Mouse (Mus musculus) left cerebral cortex, postnatal 25 days (tissue): Measurements from ENCODE around the gene Ablim1. TPM values are rescaled to one million over a fixed set of nuclear protein-coding genes. Genes with fewer than 3 reads are reported as not detected.
A peak's percentile ranks its signal among the peaks of the same experiment; 100 is the strongest.

Experiments
- DNase-seq, 2 experiments: peaks; one replicate each; pipeline ENCODE4 v3.0.0; 2022; ENCODE audit warnings: low spot score in 2 of 2, mixed read lengths in 1 of 2
- intact Hi-C: fragments of 180-260 bp; cut with DNase I; formaldehyde crosslinking; loops from one replicate; pipeline ENCODE4 v1.15.1; 2025
- total RNA-seq, 2 experiments: library from RNA; stranded (reverse); gene quantifications; 2 replicates each; pipeline ENCODE4 v1.2.3; 2021

The Ablim1 gene
- total RNA-seq, 2 experiments from 2014 or later, result 106 to 113 TPM

- DNase-seq, result peak; percentile 46 to 67
- intact Hi-C loops, result loop anchor here (1.0 to 2.0 kb wide), 2 partner anchors 39 to 76 kb away; no protein-coding TSS in a partner anchor
Measured at GRCm38 (mm10) chr19:57313891-57314345, 801 bp downstream of the Ablim1 start.

DNA sequence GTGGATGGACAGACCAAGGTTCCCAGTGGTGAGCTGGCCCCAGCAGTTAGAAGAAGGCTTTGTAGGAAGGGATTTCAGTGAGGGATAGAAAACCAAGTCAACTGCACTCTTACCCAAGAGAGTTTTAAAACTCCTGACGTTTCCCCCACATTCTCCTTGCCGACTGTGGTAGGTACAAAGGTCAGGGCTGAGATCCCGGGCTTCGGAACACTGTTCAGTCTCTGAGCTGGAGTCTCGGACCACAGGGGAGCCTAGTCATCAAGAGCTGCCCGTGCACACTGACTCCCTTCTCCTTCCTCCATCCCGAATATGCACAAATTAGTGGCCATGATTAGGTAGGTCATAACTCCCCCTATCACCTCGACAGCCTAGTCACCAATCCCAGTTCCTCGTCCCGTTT is 1.5 kb downstream of the Ablim1 start:
- intact Hi-C loops, result no loop called here
- DNase-seq, result no peak

DNA sequence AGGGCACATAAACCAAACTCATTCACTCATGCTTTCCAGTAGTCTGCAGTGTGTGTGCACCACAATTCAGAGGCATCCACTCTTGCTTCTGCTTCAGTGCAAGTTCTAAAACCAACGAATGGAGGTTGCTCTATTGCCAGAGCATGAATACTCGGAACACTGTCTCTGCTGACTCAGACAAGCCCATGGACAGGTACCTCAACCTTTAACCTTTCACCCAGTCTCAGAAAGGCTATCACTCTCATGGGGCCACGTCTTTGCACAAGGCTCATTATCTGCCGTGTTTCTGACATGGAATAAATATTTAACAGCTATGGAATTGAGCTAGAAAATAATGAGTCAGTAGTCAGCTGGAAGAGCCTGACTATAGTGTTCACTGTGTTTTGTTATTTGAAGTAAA is 4.7 kb downstream of the Ablim1 start:
- DNase-seq, result no peak
- intact Hi-C loops, result no loop called here

DNA sequence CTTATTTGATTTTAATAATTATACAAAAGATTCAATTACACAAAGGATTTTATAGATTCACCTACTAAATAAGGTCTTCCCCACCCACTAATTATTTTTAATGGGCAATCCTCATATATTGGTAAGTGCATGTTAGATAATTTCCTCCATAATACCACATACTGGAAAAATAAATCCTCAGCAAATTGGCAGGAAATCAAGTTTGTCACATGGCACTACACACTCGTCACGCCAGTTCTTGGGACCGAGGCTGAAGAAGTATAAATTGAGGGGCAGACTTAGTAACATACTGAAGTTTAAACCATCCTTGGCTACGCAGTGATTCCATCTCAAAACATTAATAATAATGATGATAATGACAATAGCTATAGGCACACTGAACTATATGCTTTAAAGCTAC is 8.1 kb downstream of the Ablim1 start:
- DNase-seq, result no peak
- intact Hi-C loops, result no loop called here

DNA sequence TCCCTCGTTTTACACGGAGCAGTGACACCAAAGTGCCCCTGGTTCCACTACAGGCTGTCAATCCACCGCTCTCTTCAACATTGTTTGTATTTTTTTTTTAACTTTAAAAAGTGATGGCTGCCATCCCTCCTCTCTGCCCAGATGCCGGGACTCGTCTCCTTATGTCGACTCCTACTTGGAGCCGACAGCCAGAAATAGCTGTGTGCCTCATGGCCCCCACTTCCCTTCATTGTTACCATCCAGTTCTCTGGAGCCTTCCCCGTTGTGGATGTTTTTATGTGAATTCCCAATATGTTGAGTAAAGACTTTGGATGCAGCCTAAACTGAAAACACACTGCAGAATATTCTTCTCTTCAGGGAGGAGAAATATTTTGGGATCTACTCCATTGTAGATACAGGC is 8.7 kb downstream of the Ablim1 start:
- intact Hi-C loops, result no loop called here
- peak in 1 of 2 experiments; percentile 60 for DNase-seq

DNA sequence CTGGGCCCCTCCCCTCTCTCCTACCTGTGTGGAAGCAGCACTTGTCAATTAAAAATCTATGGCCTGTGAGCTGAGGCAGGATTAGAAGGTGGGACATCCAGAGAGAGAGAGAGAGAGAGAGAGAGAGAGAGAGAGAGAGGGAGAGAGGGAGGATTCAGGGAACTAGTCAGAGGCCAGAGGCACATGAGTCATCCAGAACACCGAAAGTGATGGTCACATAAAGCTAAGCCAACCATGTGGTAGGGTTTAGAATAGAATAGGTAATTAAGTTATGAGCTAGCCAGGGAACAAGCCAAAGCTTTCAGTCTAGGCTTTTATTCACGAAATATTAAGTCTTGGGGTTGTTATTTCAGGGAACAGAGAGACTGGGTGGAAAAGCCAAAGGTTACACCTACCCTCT is 10.1 kb downstream of the Ablim1 start:
- no peak for DNase-seq
- intact Hi-C loops, result no loop called here

DNA sequence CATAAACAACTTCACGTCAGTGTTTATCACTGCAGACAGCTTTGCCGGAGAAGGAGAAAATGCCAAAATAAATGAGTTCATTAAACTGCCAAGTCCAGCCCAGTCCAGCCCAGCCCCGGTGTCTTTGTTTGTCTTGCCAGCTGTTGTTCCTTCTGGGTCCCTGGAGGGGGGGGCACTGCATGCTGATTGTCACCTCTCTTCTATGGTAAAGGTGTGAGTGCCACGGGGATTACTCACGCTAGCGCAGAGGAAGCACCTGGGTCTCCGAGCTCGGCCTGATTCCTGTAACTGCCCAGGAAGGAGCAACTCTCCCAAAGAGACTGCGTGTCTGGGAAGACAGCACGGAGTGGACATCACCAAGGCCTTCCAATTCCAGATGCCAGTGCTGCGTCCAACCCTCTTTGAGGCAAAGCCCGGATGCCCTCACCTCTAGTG is 12.7 kb downstream of the Ablim1 start:
- DNase-seq, result no peak
- intact Hi-C loops, result no loop called here

DNA sequence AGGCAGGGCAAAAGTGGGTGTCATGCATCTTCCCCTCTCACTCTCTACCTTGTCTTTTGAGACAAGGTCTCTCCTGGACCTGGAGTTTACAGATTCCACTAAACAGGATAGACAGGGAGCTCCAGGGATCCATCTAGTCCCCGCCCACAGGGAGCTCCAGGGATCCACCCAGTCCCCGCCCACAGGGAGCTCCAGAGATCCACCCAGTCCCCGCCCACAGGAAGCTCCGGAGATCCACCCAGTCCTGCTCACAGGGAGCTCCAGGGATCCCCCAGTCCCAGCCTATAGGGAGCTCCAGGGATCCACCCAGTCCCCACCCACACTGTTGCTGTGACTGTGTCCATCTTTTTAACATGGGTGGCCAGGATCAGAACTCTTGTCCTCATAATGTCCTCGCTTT is 16.7 kb downstream of the Ablim1 start:
- intact Hi-C loops, result no loop called here

GRCm38 (mm10) chr19:57297447-57297846 is 17.3 kb downstream of the Ablim1 start:
- intact Hi-C loops, result no loop called here
- DNase-seq, result peak in 1 of 2 experiments; percentile 82

More for the DNA sequence above, 16.7 kb downstream of the Ablim1 start:
- DNase-seq, result no peak

GRCm38 (mm10) chr19:57296539-57296938 is 18.2 kb downstream of the Ablim1 start:
- intact Hi-C loops, result no loop called here
- DNase-seq, result peak in 1 of 2 experiments; percentile 75

DNA sequence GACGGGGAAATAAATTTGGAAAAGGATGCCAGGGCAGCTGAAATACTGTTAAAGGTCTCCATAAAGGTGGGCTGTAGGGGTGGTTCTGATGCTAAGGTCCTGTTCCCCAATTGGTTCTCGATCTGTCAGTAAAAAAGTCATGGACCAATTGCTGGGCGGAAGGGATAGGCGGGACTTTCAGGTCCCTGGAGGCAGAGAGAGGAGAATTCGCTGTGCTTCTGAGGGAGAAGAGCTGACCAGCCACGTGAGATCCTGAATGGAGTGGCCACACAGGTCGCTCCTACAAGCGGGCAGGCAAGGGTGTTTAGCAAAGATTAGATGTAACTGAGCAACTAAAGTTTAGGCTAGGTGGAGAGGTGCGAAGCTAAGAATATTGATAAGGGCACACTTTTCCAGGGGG is 19.2 kb downstream of the Ablim1 start:
- intact Hi-C loops, result no loop called here
- DNase-seq, result no peak

- no peak for DNase-seq
- intact Hi-C loops, result no loop called here
Measured at GRCm38 (mm10) chr19:57294356-57294755, 20.4 kb downstream of the Ablim1 start.

- intact Hi-C loops, result no loop called here
- DNase-seq, result no peak
Measured at GRCm38 (mm10) chr19:57293737-57294136, 21.0 kb downstream of the Ablim1 start.

- no peak for DNase-seq
- intact Hi-C loops, result no loop called here
Measured at GRCm38 (mm10) chr19:57283310-57283709, 31.4 kb downstream of the Ablim1 start.

DNA sequence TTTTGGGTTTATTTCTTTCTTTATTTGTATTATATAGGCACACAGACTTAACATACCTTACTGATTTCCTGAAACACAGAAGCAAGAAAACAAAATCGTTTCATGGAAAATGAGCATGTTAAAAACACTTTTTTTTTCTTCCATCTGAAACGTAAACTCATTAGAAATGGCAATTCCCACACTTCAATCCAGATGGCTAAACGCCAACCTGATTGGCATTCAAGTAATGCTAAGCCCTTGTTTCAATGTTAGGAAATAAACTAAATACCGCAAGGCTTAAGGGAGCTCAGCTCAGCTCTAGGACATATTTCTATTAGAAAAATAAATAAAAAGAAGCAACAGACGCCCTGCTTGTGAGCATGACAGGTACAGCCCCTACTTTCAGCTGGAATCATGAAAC is 32.1 kb downstream of the Ablim1 start:
- intact Hi-C loops, result no loop called here
- DNase-seq, result no peak

GRCm38 (mm10) chr19:57279666-57280065 is 35.1 kb downstream of the Ablim1 start:
- intact Hi-C loops, result no loop called here
- DNase-seq, result no peak

DNA sequence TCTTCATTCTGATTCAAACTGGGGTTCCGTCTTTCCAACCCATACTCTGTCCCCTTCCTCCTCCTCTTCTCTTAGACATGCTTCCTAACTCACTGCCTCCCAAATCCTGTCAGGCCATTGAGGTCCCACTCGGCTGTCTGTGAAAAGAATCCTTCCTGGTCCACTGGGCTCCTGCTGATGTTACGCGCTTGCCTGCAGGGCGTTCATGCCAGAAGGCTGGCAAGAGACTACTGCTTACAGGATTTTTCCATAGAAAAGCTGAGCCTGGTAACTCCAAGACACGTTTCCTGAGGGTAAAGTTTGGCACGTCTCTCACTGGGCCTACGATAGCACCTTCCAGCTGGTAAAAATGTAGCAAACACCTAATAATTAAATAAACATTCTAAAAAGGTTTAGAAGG is 36.5 kb downstream of the Ablim1 start:
- intact Hi-C loops, result no loop called here
- no peak for DNase-seq

- DNase-seq, result no peak
- intact Hi-C loops, result no loop called here
Measured at GRCm38 (mm10) chr19:57277010-57277409, 37.7 kb downstream of the Ablim1 start.

- peak; percentile 60 to 92 for DNase-seq
- intact Hi-C loops, result loop anchor here (2.0 kb wide), 2 partner anchors 37 to 39 kb away; partner anchors contain the start of gene Ablim1
Measured at GRCm38 (mm10) chr19:57275166-57275953, 39.4 kb downstream of the Ablim1 start.

GRCm38 (mm10) chr19:57274717-57275116 is 40.0 kb downstream of the Ablim1 start:
- peak in 1 of 2 experiments; percentile 57 for DNase-seq
- intact Hi-C loops, result loop anchor here (2.0 kb wide), 2 partner anchors 36 to 40 kb away; partner anchors contain the start of gene Ablim1

DNA sequence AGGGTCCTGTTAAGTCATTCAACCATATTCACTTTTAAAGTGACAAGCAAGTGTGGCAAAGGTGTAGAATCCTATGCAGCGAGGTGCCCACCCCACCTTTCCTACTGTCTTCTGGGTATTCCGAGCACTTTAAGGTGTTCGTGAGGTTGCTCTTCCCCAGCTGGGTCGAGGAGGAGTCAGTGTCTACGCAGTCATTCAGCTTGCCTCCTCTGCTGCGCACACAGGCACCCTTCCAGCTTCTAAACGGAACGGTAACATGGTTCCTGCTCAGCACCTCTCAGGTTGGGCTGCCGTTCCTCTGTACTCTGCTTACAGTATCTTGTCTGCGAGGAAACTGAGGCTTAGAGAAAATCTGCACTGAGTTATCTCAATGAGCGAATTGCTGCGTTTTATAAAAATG is 40.4 kb downstream of the Ablim1 start:
- peak in 1 of 2 experiments; percentile 54 for DNase-seq
- intact Hi-C loops, result loop anchor here (2.0 kb wide), 2 partner anchors 35 to 41 kb away; partner anchors contain the start of gene Ablim1
